Mouse (Mus musculus) cerebellum, adult 2 months (tissue): ENCODE results near the gene Ripk1.

Experiments
- CTCF ChIP-seq: fragments of 200-500 bp; IDR thresholded peaks from 2 replicates; pipeline ENCODE4 v1.5.1; 2011; ENCODE audit warnings: low read depth, mild to moderate bottlenecking, control low read depth, low read length, moderate library complexity, borderline replicate concordance; ENCODE audit not compliant: insufficient read depth
- POLR2A ChIP-seq: fragments of 200-500 bp; IDR thresholded peaks from 2 replicates; pipeline ENCODE4 v1.6.1; 2011; ENCODE audit warnings: low read length, control low read depth, borderline replicate concordance; ENCODE audit not compliant: insufficient read depth

- TF ChIP-seq POLR2A: no peak
- TF ChIP-seq CTCF: no peak
Observed at GRCm38 (mm10) chr13:34060061-34060460, 57.9 kb downstream of the Ripk1 start.
